Mouse (Mus musculus) lung, adult 2 months (tissue): ENCODE data around the gene Dnttip1.
"Not testable (repeated sequence)": the region's sequence is repeated elsewhere in the genome, so short reads cannot be mapped to it uniquely, and the experiment has no call there.

Experiments used
- CTCF ChIP-seq: fragments of 200-500 bp; IDR thresholded peaks from 2 replicates; pipeline ENCODE4 v1.5.1; 2011; ENCODE audit warnings: mild to moderate bottlenecking, low read length, control low read depth; ENCODE audit not compliant: insufficient read depth
- POLR2A ChIP-seq: fragments of 200-500 bp; IDR thresholded peaks from 2 replicates; pipeline ENCODE4 v1.6.1; 2011; ENCODE audit warnings: low read depth, mild to moderate bottlenecking, control low read depth, low read length, borderline replicate concordance; ENCODE audit errors: extremely low read depth

- not testable (repeated sequence) for TF ChIP-seq CTCF, POLR2A
Measured at GRCm38 (mm10) chr2:164798554-164798953, 52.8 kb downstream of the Dnttip1 start.
